Mouse (Mus musculus) bone marrow, adult 2 months (tissue): ENCODE results near the gene Vwa2.

ENCODE experiments used
- CTCF ChIP-seq: fragments of 200-500 bp; IDR thresholded peaks from 2 replicates; pipeline ENCODE4 v1.5.1; 2011; ENCODE audit warnings: low read length, control low read depth; ENCODE audit not compliant: control insufficient read depth, insufficient read depth
- POLR2A ChIP-seq: fragments of 200-500 bp; IDR thresholded peaks from 2 replicates; pipeline ENCODE4 v1.6.1; 2011; ENCODE audit warnings: low read depth, mild to moderate bottlenecking, control low read depth, low read length, borderline replicate concordance; ENCODE audit not compliant: control insufficient read depth

GRCm38 (mm10) chr19:56867701-56868100 is 6.3 kb upstream of the Vwa2 start:
- TF ChIP-seq CTCF (no peak), POLR2A (no peak)
